Mouse (Mus musculus) neutrophil, adult 83 days (primary cell): ENCODE results near the gene Scg5. TPM values are rescaled to one million over a fixed set of nuclear protein-coding genes. Genes with fewer than 3 reads are reported as not detected.

Experiments used
- total RNA-seq, 2 experiments: library from RNA; stranded (reverse); gene quantifications; one replicate each; pipeline ENCODE4 v1.2.4; 2023

The Scg5 gene
- 1 to 10 TPM in 1 of 2 experiments, under 1 TPM in 1; 0.64 to 3.3 TPM for total RNA-seq

DNA sequence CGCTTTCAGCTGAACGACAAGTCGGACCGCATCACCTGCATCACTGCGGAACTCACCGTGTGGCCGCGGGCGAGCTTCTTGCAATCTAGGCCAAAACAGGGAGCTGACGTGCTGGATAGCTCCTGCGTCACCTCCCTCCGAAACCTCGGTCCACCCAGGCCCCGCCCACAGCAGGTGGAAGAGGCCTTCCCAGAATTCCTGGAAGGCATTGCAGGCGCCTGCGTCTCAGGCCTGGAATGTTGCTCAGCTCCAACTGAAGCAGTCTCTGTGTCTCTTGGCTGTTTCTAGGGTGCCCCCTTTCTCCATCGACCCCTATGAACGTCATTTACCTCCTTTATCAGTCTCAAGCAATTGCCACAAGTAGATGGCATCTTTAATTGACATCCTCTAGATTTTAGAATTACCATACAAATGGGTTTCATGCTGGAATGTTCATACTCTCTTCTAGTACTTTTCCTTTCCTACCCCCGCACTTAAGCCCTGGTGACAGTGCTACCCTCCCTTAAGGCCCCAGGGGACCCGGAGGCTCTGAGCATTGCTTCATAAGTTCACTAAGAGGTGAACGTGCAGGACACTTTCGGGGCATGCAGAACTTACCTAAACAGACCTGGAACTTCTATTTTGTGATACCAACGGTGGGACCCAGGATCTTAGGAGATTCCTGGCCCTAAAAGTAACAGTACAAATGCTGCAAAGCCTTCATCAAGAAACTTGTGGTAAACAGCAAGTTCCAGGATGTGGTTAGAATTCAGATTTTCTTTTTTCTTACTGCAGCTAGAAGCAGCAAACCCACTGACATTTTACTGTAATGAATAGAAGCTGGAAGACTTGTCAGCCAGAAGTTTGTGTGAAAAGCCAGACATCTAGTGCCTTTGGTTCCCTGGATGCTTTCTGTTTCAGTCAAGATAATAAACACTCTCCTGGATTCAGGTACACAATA, at the start of gene Scg5:
Gene Scg5, minus strand, starts transcription at position 179 of the 940 bp plus-strand sequence.

DNA sequence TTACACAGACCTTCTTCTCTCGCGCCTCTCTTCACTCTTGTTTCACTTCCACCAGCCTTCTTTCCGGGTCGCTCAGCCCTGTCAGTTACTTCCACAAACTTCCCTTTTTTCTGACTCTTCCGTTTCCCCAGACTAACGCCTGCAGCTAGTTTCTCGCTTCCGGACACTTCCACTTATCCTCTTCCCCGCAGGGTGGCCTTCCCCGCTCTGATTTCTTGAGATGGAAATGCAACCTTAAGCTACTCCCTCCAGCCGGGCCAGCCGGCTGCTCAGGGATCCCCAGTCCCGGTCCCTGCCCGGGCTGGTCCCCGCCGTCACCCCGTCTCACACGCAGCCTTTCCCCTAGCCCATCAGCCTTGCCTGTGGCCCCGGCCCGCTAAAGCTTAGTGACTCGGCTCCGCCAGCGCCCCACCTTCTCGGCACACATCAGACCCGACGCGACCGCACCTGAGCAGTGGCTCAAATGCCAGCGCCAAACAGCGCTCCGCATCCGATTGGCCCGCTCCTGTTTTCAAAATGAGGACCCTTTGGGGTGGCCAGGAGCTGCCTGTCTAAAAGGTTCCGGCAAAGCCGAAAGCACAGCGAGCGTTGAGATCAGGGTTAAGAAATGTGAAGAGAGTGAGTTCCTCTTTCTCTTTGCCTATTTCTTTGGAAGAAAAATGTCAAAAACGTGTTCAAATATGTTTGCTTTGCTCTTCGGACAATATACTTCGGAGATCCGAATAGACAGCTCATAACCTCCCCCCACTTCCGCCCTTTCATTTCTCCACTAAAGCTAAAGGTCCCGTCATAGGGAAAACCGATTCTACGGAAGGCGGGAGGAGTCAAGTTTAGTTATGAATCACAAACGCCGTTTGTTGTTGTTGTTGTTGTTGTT, 19.6 kb upstream of the Scg5 start, which contains the start of gene Arhgap11a:
Gene Arhgap11a, minus strand, starts transcription at position 417 of the 877 bp plus-strand sequence.

DNA sequence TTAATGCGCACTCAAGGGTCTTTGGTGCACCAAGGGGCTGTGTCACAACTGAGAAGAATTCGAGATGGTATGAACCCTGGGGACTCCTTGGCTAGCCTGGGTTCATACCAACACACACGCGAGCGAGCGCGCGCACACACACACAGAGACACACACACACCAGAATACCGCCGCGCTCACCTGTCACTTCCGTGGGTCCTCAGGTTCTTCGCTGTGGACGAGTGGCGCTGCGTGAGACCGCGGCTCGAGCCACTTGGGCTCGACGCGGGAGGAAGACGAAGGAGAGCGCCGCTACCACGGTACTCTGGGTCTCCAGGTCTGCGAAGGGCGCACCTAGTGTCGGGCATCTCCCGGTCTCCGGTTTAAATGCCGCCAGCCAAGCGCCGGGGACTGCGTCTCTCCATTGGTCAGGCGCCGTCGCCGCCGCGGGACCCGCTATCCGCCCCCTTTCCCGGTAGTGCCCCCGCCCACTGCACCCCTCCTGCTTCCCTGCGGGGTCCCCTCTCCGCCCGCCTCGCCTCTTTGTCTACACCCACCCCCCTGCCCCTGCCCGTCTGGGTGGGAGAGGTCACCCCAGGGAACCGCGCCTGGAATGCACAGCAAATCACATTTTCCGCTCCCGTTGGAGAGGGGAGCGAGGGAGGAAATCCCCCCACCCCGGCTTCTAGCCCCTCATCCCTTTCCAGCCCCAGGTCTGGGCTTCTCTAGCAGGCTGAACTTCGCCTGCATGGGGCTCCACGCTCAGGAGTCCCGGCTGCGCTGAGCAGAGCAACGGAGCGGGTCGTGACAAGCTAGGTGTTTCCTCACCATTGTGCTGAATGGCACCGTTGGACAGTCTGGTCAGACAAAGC, 70.4 kb downstream of the Scg5 start, which contains the start of gene Grem1:
Gene Grem1, minus strand, starts transcription at position 336 of the 851 bp plus-strand sequence.

Other genes with a start within 250 kb of the Scg5 start
- gene Grem1, start 70.5 kb downstream of the Scg5 start, total RNA-seq, result not detected
- 10 to 100 TPM; 52.3 to 53.0 TPM for gene Arhgap11a, start 19.5 kb upstream of the Scg5 start, total RNA-seq
- not detected for gene Gjd2, start 184.5 kb upstream of the Scg5 start, total RNA-seq
- gene Actc1, start 224.4 kb upstream of the Scg5 start, total RNA-seq, result not detected